Mouse (Mus musculus) lung, adult 2 months (tissue): ENCODE measurements around the gene Acoxl.

Experiments used
- CTCF ChIP-seq: fragments of 200-500 bp; IDR thresholded peaks from 2 replicates; pipeline ENCODE4 v1.5.1; 2011; ENCODE audit warnings: mild to moderate bottlenecking, low read length, control low read depth; ENCODE audit not compliant: insufficient read depth
- POLR2A ChIP-seq: fragments of 200-500 bp; IDR thresholded peaks from 2 replicates; pipeline ENCODE4 v1.6.1; 2011; ENCODE audit warnings: low read depth, mild to moderate bottlenecking, control low read depth, low read length, borderline replicate concordance; ENCODE audit errors: extremely low read depth

- TF ChIP-seq CTCF, result no peak
- TF ChIP-seq POLR2A, result no peak
Observed at GRCm38 (mm10) chr2:127850371-127850770, 11.7 kb downstream of the Acoxl start.
